Mouse (Mus musculus) spleen, postnatal 10 days (tissue): ENCODE results near the gene Dnaja3.

Experiments
- DNase-seq, 2 experiments: peaks; one replicate each; pipeline ENCODE4 v3.0.0; 2021 to 2022; ENCODE audit warnings: low spot score in 2 of 2

Gene Dnaja3

DNA sequence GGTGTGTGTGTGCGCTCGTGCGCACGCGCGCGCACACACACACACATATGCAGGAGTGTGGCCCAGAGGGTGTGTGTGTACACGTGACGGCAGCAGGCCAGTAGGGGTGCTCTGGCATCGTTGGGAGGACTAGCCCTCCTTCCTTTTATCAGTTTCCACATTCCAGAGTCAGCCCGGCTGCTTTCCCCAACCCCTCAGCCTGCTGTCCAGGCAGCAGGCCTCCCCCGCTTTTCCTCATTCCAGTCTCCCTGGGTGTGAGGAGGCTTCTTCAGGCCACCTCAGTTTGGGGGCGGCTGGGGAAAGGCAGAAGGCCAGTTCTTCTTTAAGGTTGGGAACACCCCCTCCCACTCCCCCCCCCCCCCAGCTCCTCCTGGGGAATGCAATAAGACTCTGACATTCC is 2.4 kb downstream of the Dnaja3 start:
- DNase-seq: peak in 1 of 2 experiments; percentile 18

- DNase-seq: peak in 1 of 2 experiments; percentile 12
These were observed 3.1 kb downstream of the Dnaja3 start for GRCm38 (mm10) chr16:4642937-4643336.

DNA sequence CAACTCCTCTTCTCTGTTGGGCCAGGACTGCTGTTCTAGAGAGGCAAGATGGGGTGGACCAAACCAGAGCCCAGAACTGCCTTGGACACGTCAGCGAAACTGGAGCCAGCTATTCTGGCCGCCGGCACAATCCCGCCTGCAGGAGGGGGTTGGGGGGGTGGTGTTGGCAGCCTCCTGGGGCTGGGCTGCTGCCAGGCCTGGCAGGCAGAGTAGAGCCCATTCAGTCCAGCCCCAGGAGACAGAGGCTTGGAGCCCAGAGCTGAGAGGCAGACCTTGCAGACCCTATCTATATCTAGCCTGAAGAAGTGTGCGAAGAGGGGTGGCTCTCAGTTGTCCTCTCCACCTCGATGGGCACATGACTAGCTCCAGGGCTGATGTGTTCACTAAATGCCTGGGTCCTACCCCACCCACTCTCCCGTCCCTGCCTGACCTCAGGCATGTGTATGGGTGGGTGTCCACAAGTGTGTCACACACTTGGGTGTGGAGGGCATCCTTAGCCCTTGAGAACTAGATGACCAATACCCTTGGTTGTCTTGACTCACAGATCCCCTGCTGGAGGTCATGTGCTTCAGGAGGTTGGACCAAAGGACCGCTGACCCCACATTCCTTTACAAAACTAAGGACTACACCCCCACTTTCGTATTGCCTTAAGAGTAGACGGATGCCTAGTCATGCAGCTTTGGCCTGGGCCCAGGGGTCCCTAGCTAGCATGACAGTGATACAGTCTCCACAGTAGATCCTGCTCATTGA is 4.1 kb downstream of the Dnaja3 start:
- no peak for DNase-seq

DNA sequence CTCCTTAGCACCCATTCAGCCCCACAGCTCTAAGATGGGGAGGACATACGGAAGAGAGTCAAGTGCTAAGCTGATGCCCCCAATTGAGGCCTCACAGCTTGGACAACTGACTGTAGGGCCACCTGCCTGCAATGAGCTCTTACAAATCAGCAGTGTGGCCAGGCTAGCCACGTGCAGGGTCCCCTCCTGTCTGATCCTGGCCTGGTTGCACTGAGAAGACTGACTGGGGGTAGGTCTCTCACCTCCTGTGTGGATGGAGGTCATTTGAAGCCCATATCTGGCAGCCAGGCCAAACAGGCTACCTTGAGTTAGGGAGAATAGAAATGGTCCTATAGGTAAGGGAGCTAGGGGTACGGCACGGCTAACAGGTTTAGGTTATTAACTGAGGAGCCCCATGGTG is 6.1 kb downstream of the Dnaja3 start:
- DNase-seq: no peak

DNA sequence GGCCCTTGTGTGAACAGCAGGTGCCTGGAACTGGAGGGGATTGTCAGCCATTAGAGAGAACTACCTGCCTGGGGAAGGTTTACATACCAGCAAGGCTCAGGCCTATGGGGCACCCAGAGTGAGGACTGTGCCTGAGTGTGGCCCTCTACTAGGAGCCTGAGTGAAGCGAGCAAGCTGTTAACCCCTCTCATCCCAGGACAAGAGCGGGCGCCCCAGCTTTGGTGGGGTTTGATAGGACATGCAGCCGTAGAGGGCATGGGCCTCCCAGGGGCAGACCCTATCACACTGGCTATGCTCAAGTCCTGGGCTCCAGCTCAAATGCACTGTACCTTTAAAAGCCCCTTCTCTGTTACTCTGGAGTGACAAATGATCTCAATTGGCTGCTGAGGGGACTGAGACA is 7.0 kb downstream of the Dnaja3 start:
- no peak for DNase-seq

GRCm38 (mm10) chr16:4647651-4648141 is 7.9 kb downstream of the Dnaja3 start:
- DNase-seq: no peak

- peak in 1 of 2 experiments; percentile 18 for DNase-seq
These were observed 8.7 kb downstream of the Dnaja3 start for GRCm38 (mm10) chr16:4648416-4649023.

- no peak for DNase-seq
These were observed 9.4 kb downstream of the Dnaja3 start for GRCm38 (mm10) chr16:4649211-4649610.

DNA sequence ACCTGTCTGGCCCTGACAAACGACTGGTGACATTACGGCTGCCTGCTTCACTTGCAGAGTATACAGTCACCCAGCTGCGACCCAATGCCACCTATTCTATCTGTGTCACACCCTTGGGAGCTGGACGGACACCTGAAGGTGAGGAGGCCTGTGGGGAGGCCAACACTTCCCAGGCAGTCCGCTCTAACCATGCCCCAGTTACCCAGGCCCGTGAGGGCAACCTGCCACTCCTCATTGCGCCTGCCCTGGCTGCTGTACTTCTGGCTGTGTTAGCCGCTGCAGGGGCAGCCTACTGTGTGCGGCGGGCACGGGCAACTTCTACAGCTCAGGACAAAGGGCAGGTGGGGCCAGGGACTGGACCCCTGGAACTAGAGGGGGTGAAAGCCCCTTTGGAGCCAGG is 9.9 kb downstream of the Dnaja3 start:
- no peak for DNase-seq

GRCm38 (mm10) chr16:4650161-4650560 is 10.4 kb downstream of the Dnaja3 start:
- DNase-seq: no peak

DNA sequence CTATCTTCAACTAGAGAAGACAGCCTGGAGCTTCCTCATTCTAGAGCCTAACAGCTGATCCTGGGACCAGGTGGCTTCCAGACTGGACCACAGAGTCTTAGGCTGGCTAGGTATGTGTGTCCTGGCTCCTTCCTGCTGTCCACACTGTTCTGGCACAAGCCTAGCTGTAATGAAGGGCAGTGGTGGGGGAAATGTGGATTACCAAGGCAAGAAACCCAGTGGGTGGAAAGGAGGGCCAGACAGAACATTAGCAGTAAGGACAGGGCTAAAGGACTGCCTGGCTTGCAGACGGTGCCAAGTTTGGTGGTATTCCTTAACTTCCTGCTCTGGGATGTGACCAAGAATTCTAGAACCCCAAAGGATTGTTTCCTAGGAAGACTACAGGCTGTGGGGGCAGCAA is 11.3 kb downstream of the Dnaja3 start:
- DNase-seq: no peak

DNA sequence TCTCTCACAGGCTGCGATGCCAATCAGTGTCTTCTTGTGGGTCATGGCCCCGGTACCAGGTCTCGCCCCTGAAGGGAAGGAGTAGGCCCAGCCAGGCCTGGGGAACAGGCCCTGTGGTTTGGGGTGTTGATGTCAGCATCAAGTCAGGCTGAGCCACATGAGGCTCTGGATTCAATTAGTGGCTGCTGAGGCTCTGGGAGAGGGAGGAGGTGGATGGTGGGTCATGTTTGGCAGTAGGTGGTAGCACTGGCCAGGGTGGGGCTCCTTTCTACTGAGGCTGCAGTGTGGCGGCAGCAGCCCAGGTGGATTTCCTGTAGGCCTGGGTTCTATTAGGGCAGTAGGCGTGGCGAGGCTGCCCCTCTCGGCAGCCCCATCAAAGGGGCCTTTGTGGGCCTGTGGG is 11.8 kb downstream of the Dnaja3 start:
- no peak for DNase-seq

GRCm38 (mm10) chr16:4652707-4653416 is 13.1 kb downstream of the Dnaja3 start:
- no peak for DNase-seq

- DNase-seq: no peak
These were observed 14.9 kb downstream of the Dnaja3 start for GRCm38 (mm10) chr16:4654706-4655105.

- DNase-seq: peak in 1 of 2 experiments; percentile 23
These were observed 15.5 kb downstream of the Dnaja3 start for GRCm38 (mm10) chr16:4655251-4655734.

GRCm38 (mm10) chr16:4655764-4656570 is 16.2 kb downstream of the Dnaja3 start:
- DNase-seq: peak in 1 of 2 experiments; percentile 20

GRCm38 (mm10) chr16:4656571-4657081 is 16.8 kb downstream of the Dnaja3 start:
- DNase-seq: no peak

DNA sequence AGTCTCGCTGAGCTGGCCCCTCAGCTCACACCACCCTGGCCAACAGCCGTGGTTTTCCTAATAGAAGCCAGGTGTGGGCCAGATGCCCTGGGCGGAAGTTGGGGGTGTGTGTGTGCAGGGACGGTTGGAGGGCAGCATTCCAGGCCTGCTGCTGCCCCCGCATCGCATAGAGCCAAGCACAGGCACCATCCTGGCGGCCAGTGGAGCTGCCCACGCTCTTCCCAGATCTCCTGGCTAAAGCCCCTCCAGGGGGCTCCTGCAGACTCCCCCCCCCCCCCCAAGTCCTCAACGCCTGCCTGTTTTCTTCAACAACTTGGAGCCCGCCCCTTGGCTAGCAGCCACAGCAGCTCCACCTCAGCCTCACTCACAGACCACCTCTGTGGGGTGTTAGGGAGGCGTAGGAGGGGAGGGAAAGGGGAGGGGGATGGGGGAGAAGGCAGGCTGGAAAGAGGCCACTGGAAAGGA is 19.0 kb downstream of the Dnaja3 start:
- peak in 1 of 2 experiments; percentile 17 for DNase-seq

GRCm38 (mm10) chr16:4659326-4659725 is 19.5 kb downstream of the Dnaja3 start:
- no peak for DNase-seq

DNA sequence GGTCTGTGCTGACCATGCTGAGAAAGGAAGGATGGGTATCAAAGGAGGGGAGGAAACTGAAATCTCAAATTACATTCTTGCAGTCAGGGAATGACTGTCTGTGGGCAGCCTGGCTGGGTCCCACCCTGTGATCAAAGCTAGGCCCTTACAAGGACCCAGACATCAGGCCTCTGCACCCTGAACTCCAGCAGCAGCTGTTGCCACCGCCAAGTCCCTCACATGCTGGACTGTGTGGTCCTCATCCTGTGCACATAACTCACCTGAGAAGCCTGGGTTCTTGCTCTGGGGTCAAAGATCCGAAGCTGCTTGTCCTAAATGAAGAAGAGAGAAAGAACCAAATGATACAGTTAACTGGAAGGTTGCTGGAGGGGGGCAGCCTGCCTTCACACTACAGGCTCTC is 21.8 kb downstream of the Dnaja3 start:
- DNase-seq: no peak

- no peak for DNase-seq
These were observed 24.0 kb downstream of the Dnaja3 start for GRCm38 (mm10) chr16:4663806-4664205.
